Mouse (Mus musculus) kidney, adult 2 months (tissue): ENCODE results near the gene Fdx1.

Experiments used
- CTCF ChIP-seq: fragments of 200-500 bp; conservative IDR thresholded peaks from 2 replicates; pipeline ENCODE4 v1.5.1; 2011; ENCODE audit warnings: low read depth, mild to moderate bottlenecking, control low read depth, low read length, moderate library complexity, mixed read lengths; ENCODE audit not compliant: insufficient read depth, insufficient read length
- POLR2A ChIP-seq: fragments of 200-500 bp; IDR thresholded peaks from one replicate; pipeline ENCODE4 v1.6.1; 2011; ENCODE audit warnings: low read depth, low read length, control low read depth

GRCm38 (mm10) chr9:51974871-51975270 lies 11.5 kb upstream of the Fdx1 start:
- TF ChIP-seq CTCF (no peak), POLR2A (no peak)
